ENCODE assay signal across 21 mouse cellular contexts in genomic region chr19:32542784-32543490, GRCm38 (mm10).
"Had no signal": no experiment of that assay in that cellular context is flagged by ENCODE, and none has a peak within 500 bp of the region (broad histone marks: within the 10 kb centered on the region; RNA-seq: fewer than 3 reads in every experiment).

No protein-coding gene starts in this region.

- H3K4me3 ChIP-seq: limb, embryonic 10.5 days; limb, embryonic 13.5 days; midbrain, embryonic 12.5 days; midbrain, embryonic 15.5 days; neural tube, embryonic 12.5 days; neural tube, embryonic 15.5 days had no signal

- H3K9ac ChIP-seq: limb, embryonic 13.5 days; liver, embryonic 14.5 days; midbrain, embryonic 12.5 days; midbrain, embryonic 15.5 days; neural tube, embryonic 12.5 days; neural tube, embryonic 15.5 days had no signal

- ATAC-seq: intestine, postnatal 0 days; midbrain, embryonic 15.5 days had no signal

- DNase-seq: kidney, adult 2 months; kidney, postnatal 25 days; lung, adult 2 months; lung, postnatal 14 days; lung, postnatal 4 days; right cerebral cortex, adult 18-20 months; right cerebral cortex, postnatal 14 days; right cerebral cortex, postnatal 4 days; thymus, adult 2 months; thymus, postnatal 14 days; thymus, postnatal 4 days had no signal

- H3K4me1 ChIP-seq: limb, embryonic 10.5 days; limb, embryonic 13.5 days; midbrain, embryonic 12.5 days; midbrain, embryonic 15.5 days; neural tube, embryonic 12.5 days; neural tube, embryonic 15.5 days had no signal

- H3K27me3 ChIP-seq: limb, embryonic 13.5 days; midbrain, embryonic 12.5 days; midbrain, embryonic 15.5 days; neural tube, embryonic 12.5 days; neural tube, embryonic 15.5 days had no signal

- H3K9me3 ChIP-seq: limb, embryonic 10.5 days; limb, embryonic 13.5 days; midbrain, embryonic 12.5 days; midbrain, embryonic 15.5 days; neural tube, embryonic 12.5 days; neural tube, embryonic 15.5 days had no signal

- H3K27ac ChIP-seq: kidney, postnatal 0 days; limb, embryonic 10.5 days; limb, embryonic 13.5 days; liver, embryonic 14.5 days; midbrain, embryonic 12.5 days; midbrain, embryonic 15.5 days; neural tube, embryonic 12.5 days; neural tube, embryonic 15.5 days; stomach, postnatal 0 days had no signal

- H3K4me2 ChIP-seq: limb, embryonic 13.5 days; midbrain, embryonic 12.5 days; midbrain, embryonic 15.5 days; neural tube, embryonic 12.5 days; neural tube, embryonic 15.5 days had no signal

- H3K36me3 ChIP-seq: limb, embryonic 10.5 days; limb, embryonic 13.5 days; midbrain, embryonic 12.5 days; midbrain, embryonic 15.5 days; neural tube, embryonic 12.5 days; neural tube, embryonic 15.5 days had no signal
